Mouse (Mus musculus) kidney, embryonic 14.5 days (tissue): Measurements from ENCODE around the gene Spata13. TPM values are rescaled to one million over a fixed set of nuclear protein-coding genes. Genes with fewer than 3 reads are reported as not detected.
A peak's percentile ranks its signal among the peaks of the same experiment; 100 is the strongest.

Experiments
- ATAC-seq: fragments of 200-750 bp; cut with Nextera tagmentation; 2 replicates; pipeline ENCODE4 v1.8.0; 2017; ENCODE audit warnings: moderate number of reproducible peaks, mild to moderate bottlenecking, moderate TSS enrichment, moderate library complexity; ENCODE audit not compliant: low FRiP score, low TSS enrichment
- H3K27ac ChIP-seq: fragments of 300-500 bp; sonication (generic); 2 replicates; pipeline ENCODE4 v1.5.1; 2014; ENCODE audit warnings: low read depth, mild to moderate bottlenecking, low read length, moderate library complexity, mixed read lengths
- H3K27me3 ChIP-seq: fragments of 300-500 bp; sonication (generic); 2 replicates; pipeline ENCODE4 v1.6.1; 2014; ENCODE audit warnings: mild to moderate bottlenecking, low read length; ENCODE audit not compliant: control insufficient read depth, insufficient read depth
- H3K36me3 ChIP-seq: fragments of 300-500 bp; sonication (generic); 2 replicates; pipeline ENCODE4 v1.6.1; 2014; ENCODE audit warnings: low read length, mixed read lengths; ENCODE audit not compliant: control insufficient read depth, insufficient read depth
- H3K4me1 ChIP-seq: fragments of 300-500 bp; sonication (generic); 2 replicates; pipeline ENCODE4 v1.6.1; 2014; ENCODE audit warnings: low read length, mixed read lengths; ENCODE audit not compliant: control insufficient read depth, insufficient read depth
- H3K4me2 ChIP-seq: fragments of 300-500 bp; sonication (generic); replicated peaks from 2 replicates; pipeline ENCODE4 v1.6.1; 2014; ENCODE audit warnings: low read depth, mild to moderate bottlenecking, low read length
- H3K4me3 ChIP-seq: fragments of 300-500 bp; sonication (generic); 2 replicates; pipeline ENCODE4 v1.5.1; 2014; ENCODE audit warnings: mild to moderate bottlenecking, low read length
- H3K9ac ChIP-seq: fragments of 300-500 bp; sonication (generic); 2 replicates; pipeline ENCODE4 v1.6.1; 2014; ENCODE audit warnings: low read depth, mild to moderate bottlenecking, low read length, moderate library complexity
- H3K9me3 ChIP-seq: fragments of 300-500 bp; sonication (generic); 2 replicates; pipeline ENCODE4 v1.6.1; 2016; ENCODE audit warnings: low read length; ENCODE audit not compliant: control insufficient read depth
- WGBS: fragments of 180-500 bp; shearing (Covaris S2); extraction: QIAGEN DNeasy Blood & Tissue Kit; methylation state at CpG from one replicate; pipeline ENCODE4 v1.1.7; 2014; 5-methylcytosine and 5-hydroxymethylcytosine counted together
- polyA plus RNA-seq: library from polyadenylated mRNA; unstranded; fragments of >200 nt; fragmentation: Nextera tagmentation; extraction: Ambion mirVana; gene quantifications from 2 replicates; pipeline ENCODE4 v1.2.1, GENCODE M21; 2014

Spata13 gene
- polyA plus RNA-seq: 54.1 and 65.7 TPM in 2 replicates

- Histone ChIP-seq H3K9me3 (no peaks in the 10 kb centered on the region), H3K36me3 (no peaks in the 10 kb centered on the region), H3K4me3 (peak within 1 kb of the TSS; percentile 63), H3K27ac (peak within 1 kb of the TSS; percentile 84; the same call in 1 of the 2 replicates), H3K4me2 (peak within 1 kb of the TSS; percentile 87), H3K4me1 (peaks cover 20% of the 10 kb centered on the region), H3K9ac (peak within 1 kb of the TSS; percentile 65), H3K27me3 (no peaks in the 10 kb centered on the region; the same call in none of the 2 replicates)
- WGBS: under 1% methylated on average over 49 of the region's 50 CpGs
- ATAC-seq: peak; percentile 89
These were observed at the start of gene Spata13 for GRCm38 (mm10) chr14:60633961-60634864. TSS of gene Spata13 (plus strand) at chr14:60634001.

- Histone ChIP-seq H3K27ac (peak overlapping the region; percentile 10; the same call in 1 of the 2 replicates), H3K36me3 (no peaks in the 10 kb centered on the region), H3K9ac (no peak overlapping the region), H3K4me3 (no peak overlapping the region), H3K9me3 (no peaks in the 10 kb centered on the region), H3K4me1 (peaks cover 19% of the 10 kb centered on the region), H3K4me2 (no peak overlapping the region), H3K27me3 (no peaks in the 10 kb centered on the region)
- WGBS: 60% methylated on average over 15 of the region's 15 CpGs
- peak; percentile 57; the same call in 1 of the 2 replicates for ATAC-seq
These were observed 46.9 kb upstream of the Spata13 start for GRCm38 (mm10) chr14:60586687-60587453.

- Histone ChIP-seq H3K27ac (no peak overlapping the region), H3K9ac (no peak overlapping the region), H3K9me3 (no peaks in the 10 kb centered on the region), H3K4me1 (peaks cover 28% of the 10 kb centered on the region), H3K36me3 (no peaks in the 10 kb centered on the region), H3K27me3 (no peaks in the 10 kb centered on the region), H3K4me3 (no peak overlapping the region), H3K4me2 (no peak overlapping the region)
- 87% methylated on average over 2 of the region's 2 CpGs for WGBS
- ATAC-seq: no peak
These were observed 44.8 kb upstream of the Spata13 start for GRCm38 (mm10) chr14:60589001-60589400.

- no peaks in the 10 kb centered on the region for H3K27me3 ChIP-seq
- no peak for ATAC-seq
- H3K9me3 ChIP-seq: no peaks in the 10 kb centered on the region
- peaks cover 30% of the 10 kb centered on the region for H3K4me1 ChIP-seq
- H3K4me2 ChIP-seq: no peak overlapping the region
- no peak overlapping the region for H3K4me3 ChIP-seq
- no peaks in the 10 kb centered on the region for H3K36me3 ChIP-seq
- H3K27ac ChIP-seq: peak overlapping the region; percentile 5; the same call in 1 of the 2 replicates
- 70% methylated on average over 5 of the region's 5 CpGs for WGBS
- no peak overlapping the region for H3K9ac ChIP-seq
These were observed 41.5 kb upstream of the Spata13 start for GRCm38 (mm10) chr14:60592339-60592738.

GRCm38 (mm10) chr14:60592822-60593221 lies 41.0 kb upstream of the Spata13 start:
- no peak overlapping the region for H3K9ac ChIP-seq
- H3K4me1 ChIP-seq: peaks cover 29% of the 10 kb centered on the region
- H3K4me3 ChIP-seq: no peak overlapping the region
- H3K4me2 ChIP-seq: no peak overlapping the region
- no peaks in the 10 kb centered on the region for H3K9me3 ChIP-seq
- ATAC-seq: no peak
- H3K27ac ChIP-seq: peak overlapping the region; percentile 53; the same call in 1 of the 2 replicates
- no peaks in the 10 kb centered on the region for H3K36me3 ChIP-seq
- H3K27me3 ChIP-seq: no peaks in the 10 kb centered on the region
- WGBS: 49% methylated on average over 7 of the region's 7 CpGs

GRCm38 (mm10) chr14:60597571-60597970 lies 36.2 kb upstream of the Spata13 start:
- peak overlapping the region; percentile 65; the same call in 1 of the 2 replicates for H3K27ac ChIP-seq
- 2% methylated on average over 4 of the region's 4 CpGs for WGBS
- H3K4me3 ChIP-seq: no peak overlapping the region
- H3K9ac ChIP-seq: no peak overlapping the region
- peak; percentile 70 for ATAC-seq
- peak overlapping the region; percentile 2; the same call in 1 of the 2 replicates for H3K4me2 ChIP-seq
- H3K9me3 ChIP-seq: no peaks in the 10 kb centered on the region
- H3K27me3 ChIP-seq: no peaks in the 10 kb centered on the region
- peaks cover 24% of the 10 kb centered on the region for H3K4me1 ChIP-seq
- H3K36me3 ChIP-seq: no peaks in the 10 kb centered on the region

GRCm38 (mm10) chr14:60599044-60599443 lies 34.8 kb upstream of the Spata13 start:
- Histone ChIP-seq H3K27ac (peak overlapping the region; percentile 65; the same call in 1 of the 2 replicates), H3K9ac (no peak overlapping the region), H3K9me3 (no peaks in the 10 kb centered on the region), H3K27me3 (no peaks in the 10 kb centered on the region), H3K4me2 (no peak overlapping the region), H3K4me1 (peaks cover 21% of the 10 kb centered on the region), H3K36me3 (no peaks in the 10 kb centered on the region), H3K4me3 (no peak overlapping the region)
- 73% methylated on average over 2 of the region's 2 CpGs for WGBS
- no peak for ATAC-seq

GRCm38 (mm10) chr14:60605564-60605963 lies 28.2 kb upstream of the Spata13 start:
- no peak overlapping the region for H3K4me2 ChIP-seq
- H3K27me3 ChIP-seq: no peaks in the 10 kb centered on the region
- no peak for ATAC-seq
- no peaks in the 10 kb centered on the region for H3K9me3 ChIP-seq
- WGBS: 83% methylated on average over 2 of the region's 2 CpGs
- no peak overlapping the region for H3K27ac ChIP-seq
- H3K36me3 ChIP-seq: no peaks in the 10 kb centered on the region
- H3K9ac ChIP-seq: no peak overlapping the region
- no peak overlapping the region for H3K4me3 ChIP-seq
- no peaks in the 10 kb centered on the region for H3K4me1 ChIP-seq
